Mouse (Mus musculus): ENCODE measurements around the gene Dcst1.

DNA sequence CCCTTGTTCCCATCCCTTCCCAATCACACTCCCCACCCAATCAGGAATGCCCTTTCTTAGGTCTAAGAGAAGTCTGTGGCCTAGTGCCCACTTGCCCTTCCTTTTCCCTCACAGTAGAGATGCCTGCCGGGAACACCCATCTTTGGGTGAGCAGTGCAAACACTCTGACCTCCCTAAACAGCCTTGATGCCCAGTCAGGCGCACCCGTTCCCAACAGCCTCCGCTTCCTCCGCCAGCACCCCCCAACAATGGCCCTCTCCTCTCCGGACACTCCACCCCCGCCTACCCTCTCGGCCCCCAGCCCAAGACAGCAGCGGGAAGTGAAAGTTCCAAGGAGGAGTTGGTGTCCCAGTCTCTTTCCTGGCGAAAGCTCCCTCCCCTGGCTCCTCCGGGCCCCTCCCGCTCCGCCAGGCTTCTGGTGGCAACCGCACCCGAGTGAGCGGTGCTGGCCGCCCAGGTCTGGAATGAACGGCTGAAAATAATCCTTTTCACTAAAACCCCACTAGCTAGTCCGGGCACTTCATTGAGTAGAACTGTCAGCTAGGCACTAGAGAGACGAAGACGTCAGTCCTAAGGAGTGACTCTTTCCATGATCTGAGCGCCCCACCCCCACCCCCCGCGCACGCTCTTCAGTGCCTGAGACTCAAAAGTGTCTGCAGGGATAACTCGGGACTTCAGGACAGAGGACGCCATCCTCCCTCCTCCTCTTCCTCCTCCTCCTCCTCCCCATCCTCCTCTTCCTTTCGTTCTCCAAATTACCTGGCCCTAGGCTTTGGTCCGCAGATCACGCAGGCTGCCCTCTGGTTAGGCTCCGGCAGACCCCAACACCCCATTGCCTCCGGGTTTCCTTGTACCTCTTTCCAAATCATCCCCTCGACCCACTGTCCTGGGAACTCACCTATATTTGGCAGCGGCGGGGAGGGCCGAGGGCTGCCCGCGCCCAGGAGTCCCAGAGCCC lies 15.9 kb downstream of the Dcst1 start:
- no peak for TF ChIP-seq CTCF (IDR thresholded peaks at IDR 0.05; ENCODE audit: low read depth, low read length)
- no peak for TF ChIP-seq POLR2A (IDR thresholded peaks at IDR 0.05; ENCODE audit: borderline replicate concordance, low read depth, low read length)

Data from bone marrow macrophage, adult 2 months (primary cell).